Mouse (Mus musculus) heart, embryonic 16.5 days (tissue): ENCODE data around the gene Fabp1. TPM values are rescaled to one million over a fixed set of nuclear protein-coding genes. Genes with fewer than 3 reads are reported as not detected.
A peak's percentile ranks its signal among the peaks of the same experiment; 100 is the strongest.

ENCODE experiments used
- ATAC-seq: fragments of 200-750 bp; cut with Nextera tagmentation; replicated peaks from 2 replicates; pipeline ENCODE4 v1.8.0; 2017; ENCODE audit warnings: moderate number of reproducible peaks; ENCODE audit not compliant: insufficient read depth, low FRiP score; ENCODE audit errors: extremely low read depth
- H3K27ac ChIP-seq: fragments of 300-500 bp; sonication (generic); 2 replicates; pipeline ENCODE4 v1.5.1; 2014; ENCODE audit warnings: mild to moderate bottlenecking, low read length, control low read depth, moderate library complexity
- H3K27me3 ChIP-seq: fragments of 300-500 bp; sonication (generic); 2 replicates; pipeline ENCODE4 v1.6.1; 2014; ENCODE audit warnings: low read length, mixed read lengths; ENCODE audit not compliant: control insufficient read depth, insufficient read depth
- H3K36me3 ChIP-seq: fragments of 300-500 bp; sonication (generic); 2 replicates; pipeline ENCODE4 v1.6.1; 2014; ENCODE audit not compliant: control insufficient read depth, insufficient read depth
- H3K4me1 ChIP-seq: fragments of 300-500 bp; sonication (generic); 2 replicates; pipeline ENCODE4 v1.6.1; 2014; ENCODE audit warnings: low read length, mixed read lengths; ENCODE audit not compliant: control insufficient read depth, insufficient read depth
- H3K4me2 ChIP-seq: fragments of 300-500 bp; sonication (generic); 2 replicates; pipeline ENCODE4 v1.6.1; 2014; ENCODE audit warnings: low read depth, mild to moderate bottlenecking, control low read depth, low read length
- H3K4me3 ChIP-seq: fragments of 300-500 bp; sonication (generic); 2 replicates; pipeline ENCODE4 v1.5.1; 2014; ENCODE audit warnings: mild to moderate bottlenecking, control low read depth, low read length
- H3K9ac ChIP-seq: fragments of 300-500 bp; sonication (generic); 2 replicates; pipeline ENCODE4 v1.6.1; 2014; ENCODE audit warnings: low read length, control low read depth
- H3K9me3 ChIP-seq: fragments of 300-500 bp; sonication (generic); replicated peaks from 2 replicates; pipeline ENCODE4 v1.6.1; 2016; ENCODE audit warnings: low read length; ENCODE audit not compliant: control insufficient read depth
- WGBS: fragments of 180-500 bp; shearing (Covaris S2); extraction: QIAGEN DNeasy Blood & Tissue Kit; methylation state at CpG from one replicate; pipeline ENCODE4 v1.1.7; 2014; 5-methylcytosine and 5-hydroxymethylcytosine counted together
- polyA plus RNA-seq: library from polyadenylated mRNA; unstranded; fragments of >200 nt; fragmentation: Nextera tagmentation; extraction: Ambion mirVana; gene quantifications from 2 replicates; pipeline ENCODE4 v1.2.1, GENCODE M21; 2015

The Fabp1 gene
- polyA plus RNA-seq, 1 experiment from 2014 or later, result 1.8 TPM

DNA sequence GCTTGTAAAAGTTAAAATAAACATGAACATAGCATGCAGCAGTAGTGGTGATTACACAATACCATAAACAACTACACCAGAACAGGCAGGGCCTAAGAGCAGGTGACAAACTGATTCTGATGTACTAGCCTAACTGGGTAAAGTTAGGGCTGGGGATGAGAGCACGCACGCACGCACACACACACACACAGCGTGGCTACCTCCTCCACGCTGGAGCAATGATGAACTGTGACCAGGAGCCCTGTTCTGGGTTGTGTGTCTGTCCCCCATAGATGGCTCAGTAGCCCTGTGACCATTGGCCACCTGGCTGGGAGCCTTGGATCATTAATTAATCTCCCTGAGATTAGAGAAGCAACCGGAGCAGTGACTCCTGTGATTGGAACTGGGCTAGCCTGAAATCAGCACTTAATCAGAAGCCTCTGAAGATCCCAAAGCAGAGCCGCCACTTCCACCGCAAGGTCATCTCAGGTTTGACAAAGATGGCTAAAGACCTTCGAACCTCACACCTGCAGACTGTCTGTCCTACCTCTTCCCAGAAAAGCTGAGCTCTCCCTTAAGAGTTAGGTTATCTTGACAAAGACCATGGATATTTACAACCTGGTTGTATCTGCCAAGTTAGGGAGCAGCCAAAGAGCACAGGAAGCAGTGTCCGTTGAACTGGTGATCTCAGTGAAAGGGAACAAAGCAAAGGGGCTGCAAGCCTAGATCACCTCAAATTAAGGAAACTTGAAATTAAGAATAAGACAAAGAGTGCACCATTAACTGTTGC lies 26.6 kb upstream of the Fabp1 start:
- H3K9ac ChIP-seq, result no peak overlapping the region
- no peak for ATAC-seq
- no peak overlapping the region for H3K4me3 ChIP-seq
- 82% methylated on average over 10 of the region's 10 CpGs for WGBS
- no peaks in the 10 kb centered on the region for H3K4me1 ChIP-seq
- H3K36me3 ChIP-seq, result no peaks in the 10 kb centered on the region
- no peak overlapping the region for H3K4me2 ChIP-seq
- no peaks in the 10 kb centered on the region for H3K27me3 ChIP-seq
- H3K9me3 ChIP-seq, result peaks cover 5% of the 10 kb centered on the region; the same call in 1 of the 2 replicates
- no peak overlapping the region for H3K27ac ChIP-seq

DNA sequence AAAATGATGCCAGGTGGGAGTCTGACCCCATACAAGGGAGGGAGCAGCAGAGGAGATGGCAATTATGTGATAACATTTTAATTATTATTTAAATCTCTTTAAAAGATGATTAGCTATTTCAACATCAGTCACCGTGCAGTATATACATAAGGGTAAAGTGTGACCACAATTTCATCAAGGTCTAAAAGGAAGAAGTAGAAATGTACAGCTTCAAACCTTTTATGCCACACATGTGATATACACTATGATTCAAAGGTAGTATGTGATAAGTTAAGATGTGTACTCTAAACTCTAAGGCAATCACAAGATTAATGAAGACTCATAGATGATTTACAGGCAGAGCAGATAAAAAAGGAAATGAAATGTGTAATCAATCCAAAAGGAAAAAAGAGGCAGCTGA lies 19.0 kb upstream of the Fabp1 start:
- H3K36me3 ChIP-seq, result no peaks in the 10 kb centered on the region
- no peak overlapping the region for H3K27ac ChIP-seq

DNA sequence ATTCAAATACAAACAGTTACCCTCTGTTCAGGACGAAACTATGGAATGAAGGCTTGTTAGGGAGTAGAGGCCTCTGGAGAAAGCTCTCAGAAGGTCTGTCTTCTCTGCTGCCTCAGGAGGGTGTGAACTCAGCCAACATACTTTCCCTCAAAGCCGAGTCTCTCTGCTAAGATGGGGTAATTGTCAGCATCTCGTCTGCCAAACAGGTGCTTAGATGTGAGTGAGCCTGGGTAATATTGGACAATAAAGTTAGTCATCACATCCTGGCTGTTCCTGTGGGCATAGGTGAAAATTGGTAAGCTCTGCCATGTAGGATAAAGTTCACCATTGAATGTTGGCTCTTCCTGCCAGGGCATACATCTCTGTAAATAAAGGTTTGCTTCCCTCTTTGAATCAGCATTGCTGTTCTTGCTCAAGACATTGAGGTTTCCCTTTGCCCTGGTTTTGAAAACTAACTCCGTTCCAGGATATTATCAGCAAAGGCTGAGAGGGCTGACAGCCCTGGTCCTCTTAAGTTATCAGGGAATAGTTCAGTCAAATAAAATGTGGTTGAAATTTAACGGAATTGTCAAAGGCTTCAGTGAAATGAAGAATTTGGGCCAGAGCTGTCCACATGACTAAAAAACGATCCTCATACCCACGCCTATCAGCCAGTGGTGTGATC lies 14.6 kb upstream of the Fabp1 start:
- Histone ChIP-seq H3K4me2 (no peak overlapping the region), H3K9ac (no peak overlapping the region), H3K4me1 (no peaks in the 10 kb centered on the region), H3K9me3 (no peaks in the 10 kb centered on the region), H3K27me3 (no peaks in the 10 kb centered on the region), H3K27ac (no peak overlapping the region), H3K36me3 (no peaks in the 10 kb centered on the region), H3K4me3 (no peak overlapping the region)
- ATAC-seq, result no peak
- WGBS, result 52% methylated on average over 7 of the region's 7 CpGs

More for the DNA sequence above, 19.0 kb upstream of the Fabp1 start:
- Histone ChIP-seq H3K4me2 (no peak overlapping the region), H3K27me3 (no peaks in the 10 kb centered on the region), H3K4me3 (no peak overlapping the region), H3K9ac (no peak overlapping the region), H3K9me3 (peaks cover 5% of the 10 kb centered on the region; the same call in 1 of the 2 replicates), H3K4me1 (no peaks in the 10 kb centered on the region)
- 84% methylated on average over 1 of the region's 1 CpGs for WGBS
- ATAC-seq, result no peak

DNA sequence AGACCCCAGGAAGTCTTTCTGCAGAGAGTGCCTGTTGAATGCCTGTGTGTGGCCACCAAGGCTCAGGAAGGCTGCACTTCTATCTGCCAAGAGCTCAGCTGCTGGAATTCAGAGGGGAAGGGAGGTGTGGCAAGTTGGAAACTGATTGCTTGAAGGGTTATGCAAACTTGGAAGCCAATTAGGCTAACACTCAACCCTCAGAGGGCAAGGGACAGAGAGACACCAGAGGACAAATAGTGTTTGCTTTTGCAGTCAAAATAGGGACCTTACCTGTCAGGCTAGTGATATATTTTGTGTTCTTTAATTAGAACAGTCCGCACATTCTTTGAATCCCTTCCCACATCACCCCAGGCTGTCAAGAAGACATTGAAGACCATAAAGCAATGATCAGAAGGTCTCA lies 10.0 kb upstream of the Fabp1 start:
- H3K4me2 ChIP-seq, result no peak overlapping the region
- H3K9me3 ChIP-seq, result no peaks in the 10 kb centered on the region
- no peaks in the 10 kb centered on the region for H3K36me3 ChIP-seq
- H3K9ac ChIP-seq, result no peak overlapping the region
- no peak overlapping the region for H3K27ac ChIP-seq
- ATAC-seq, result no peak
- WGBS, result 33% methylated on average over 1 of the region's 1 CpGs
- no peaks in the 10 kb centered on the region for H3K27me3 ChIP-seq
- no peak overlapping the region for H3K4me3 ChIP-seq
- H3K4me1 ChIP-seq, result no peaks in the 10 kb centered on the region

DNA sequence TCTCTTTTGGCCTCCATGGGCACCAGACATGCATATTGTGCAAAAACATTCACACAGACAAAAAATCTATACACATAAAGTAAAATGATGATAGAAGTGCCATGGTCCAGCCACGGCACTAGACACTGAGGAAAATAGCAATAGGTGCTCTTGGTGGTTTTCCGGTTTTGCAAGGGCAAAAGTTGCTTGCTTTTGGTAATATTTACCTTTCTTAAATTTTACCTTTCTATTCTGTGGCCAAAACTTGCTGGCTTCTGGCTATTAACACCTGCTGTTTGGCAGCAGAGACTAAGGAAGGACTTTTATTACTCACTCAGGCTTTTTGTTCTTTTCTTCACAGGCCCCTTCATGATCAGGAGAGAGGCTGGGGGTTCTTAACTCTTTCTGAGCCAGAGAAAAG lies 9.1 kb upstream of the Fabp1 start:
- Histone ChIP-seq H3K36me3 (no peaks in the 10 kb centered on the region), H3K4me1 (no peaks in the 10 kb centered on the region), H3K9ac (no peak overlapping the region), H3K4me2 (no peak overlapping the region), H3K9me3 (no peaks in the 10 kb centered on the region), H3K27me3 (no peaks in the 10 kb centered on the region), H3K27ac (no peak overlapping the region), H3K4me3 (no peak overlapping the region)
- no peak for ATAC-seq
- 86% methylated on average over 2 of the region's 2 CpGs for WGBS

DNA sequence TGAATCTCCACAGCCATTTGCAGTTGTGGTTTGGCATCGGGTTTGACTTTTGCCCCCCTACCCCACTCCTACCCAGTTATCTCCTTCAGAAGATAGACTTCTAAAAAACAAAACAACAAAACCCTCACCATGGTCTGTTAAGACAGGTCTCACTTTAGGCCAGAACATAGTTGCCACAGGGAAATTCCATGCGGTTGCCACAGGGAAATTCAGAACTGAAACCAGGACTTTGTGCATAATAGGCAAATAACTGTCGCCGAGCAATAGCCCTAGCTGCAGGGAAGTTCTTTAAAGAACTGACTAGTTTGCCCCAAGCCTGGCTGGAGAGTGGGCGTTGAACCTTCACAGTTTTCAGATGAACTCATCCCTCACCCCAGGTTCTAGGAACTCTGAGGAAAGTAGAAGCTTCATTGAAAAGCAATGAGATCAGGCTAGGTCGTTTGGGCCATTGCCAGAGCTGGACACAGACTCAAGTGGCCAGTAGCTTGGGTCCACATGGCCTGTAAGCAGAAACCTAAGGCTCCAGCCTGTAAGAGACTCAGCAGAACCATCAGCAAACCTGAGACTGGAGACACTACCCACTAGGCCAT lies 6.4 kb upstream of the Fabp1 start:
- Histone ChIP-seq H3K4me1 (peaks cover 5% of the 10 kb centered on the region; the same call in 1 of the 2 replicates), H3K4me2 (no peak overlapping the region), H3K27ac (no peak overlapping the region), H3K9ac (no peak overlapping the region), H3K9me3 (no peaks in the 10 kb centered on the region), H3K36me3 (no peaks in the 10 kb centered on the region), H3K27me3 (no peaks in the 10 kb centered on the region), H3K4me3 (no peak overlapping the region)
- 73% methylated on average over 6 of the region's 6 CpGs for WGBS
- no peak for ATAC-seq

DNA sequence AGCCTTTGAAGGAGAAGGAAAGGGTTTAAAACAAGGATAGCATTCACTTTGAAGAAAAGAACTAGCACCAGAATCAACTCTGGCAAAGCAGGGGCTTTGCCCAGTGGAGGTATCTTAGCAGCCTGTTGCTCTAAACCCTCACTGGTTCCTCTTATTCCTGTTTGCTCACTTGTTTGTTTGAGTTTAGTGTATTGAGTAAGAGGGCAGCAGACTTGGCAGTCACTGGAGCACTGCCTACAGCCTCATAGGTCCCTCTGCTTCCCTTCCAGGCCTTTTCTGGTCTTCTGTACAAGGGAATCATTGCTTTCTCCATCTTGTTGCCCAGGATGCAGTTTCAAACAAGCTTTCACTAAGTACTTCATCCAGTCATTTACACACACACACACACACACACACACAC lies 3.5 kb upstream of the Fabp1 start:
- peaks cover 5% of the 10 kb centered on the region; the same call in 1 of the 2 replicates for H3K4me1 ChIP-seq
- ATAC-seq, result no peak
- H3K27me3 ChIP-seq, result no peaks in the 10 kb centered on the region
- no peak overlapping the region for H3K27ac ChIP-seq
- no peaks in the 10 kb centered on the region for H3K36me3 ChIP-seq
- H3K9ac ChIP-seq, result no peak overlapping the region
- no peaks in the 10 kb centered on the region for H3K9me3 ChIP-seq
- no peak overlapping the region for H3K4me2 ChIP-seq
- H3K4me3 ChIP-seq, result no peak overlapping the region

DNA sequence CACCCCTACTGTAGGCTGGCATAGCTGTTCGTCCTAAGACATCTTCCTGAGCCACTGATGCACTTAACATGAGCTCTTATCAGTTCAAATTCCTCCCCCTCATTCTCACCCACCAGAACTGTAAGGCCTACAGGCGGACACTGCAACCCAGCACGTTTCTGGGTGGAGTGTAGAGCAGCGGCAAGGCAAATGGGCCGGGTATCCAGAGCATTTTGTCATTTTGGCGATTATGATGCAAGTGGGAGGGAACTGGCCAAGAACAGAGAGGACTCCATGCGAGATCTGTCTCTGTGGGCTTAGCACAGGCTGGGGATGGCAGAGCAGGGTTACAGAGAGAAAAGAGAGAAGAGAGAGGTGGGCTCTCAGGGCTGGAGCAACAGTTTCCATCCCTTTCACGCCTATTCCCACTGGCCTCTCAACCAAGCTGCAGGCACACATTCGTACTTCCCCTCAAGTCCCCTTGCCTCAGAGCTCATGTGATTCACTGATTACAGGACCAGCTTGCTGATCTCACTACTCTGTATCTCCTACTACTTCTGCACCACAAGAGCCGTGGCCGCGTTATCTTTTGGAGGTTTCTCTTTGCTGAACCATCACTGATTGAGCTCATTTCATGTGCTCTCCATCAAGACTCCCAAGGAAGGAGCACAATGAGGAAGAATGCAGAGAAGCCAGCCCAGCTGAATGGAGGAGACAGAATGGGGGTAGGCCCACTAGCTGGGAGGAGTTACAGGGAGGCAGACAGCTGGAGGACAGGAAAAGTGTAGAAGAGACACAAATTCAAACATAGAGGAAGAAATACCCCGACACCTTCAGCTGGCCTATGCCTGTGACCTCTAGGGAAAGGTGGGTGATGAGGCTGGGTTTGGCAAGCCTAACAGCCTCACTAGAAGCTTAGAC lies 1.7 kb upstream of the Fabp1 start:
- 44% methylated on average over 13 of the region's 13 CpGs for WGBS
- no peaks in the 10 kb centered on the region for H3K36me3 ChIP-seq
- H3K9me3 ChIP-seq, result no peaks in the 10 kb centered on the region
- H3K4me2 ChIP-seq, result 0 out of 2 replicates have a peak overlapping the region, but pooled peaks have one; percentile 6
- peaks cover 5% of the 10 kb centered on the region; the same call in 1 of the 2 replicates for H3K4me1 ChIP-seq
- no peak overlapping the region for H3K4me3 ChIP-seq
- H3K27ac ChIP-seq, result no peak overlapping the region
- no peak for ATAC-seq
- H3K9ac ChIP-seq, result no peak overlapping the region
- H3K27me3 ChIP-seq, result no peaks in the 10 kb centered on the region
